Mouse (Mus musculus): ENCODE results near the gene Srr. TPM values are rescaled to one million over a fixed set of nuclear protein-coding genes. Genes with fewer than 3 reads are reported as not detected.
A peak's percentile ranks its signal among the peaks of the same experiment; 100 is the strongest.

Gene Srr
- polyA plus RNA-seq, 1 experiment from 2014 or later = 31.5 TPM

DNA sequence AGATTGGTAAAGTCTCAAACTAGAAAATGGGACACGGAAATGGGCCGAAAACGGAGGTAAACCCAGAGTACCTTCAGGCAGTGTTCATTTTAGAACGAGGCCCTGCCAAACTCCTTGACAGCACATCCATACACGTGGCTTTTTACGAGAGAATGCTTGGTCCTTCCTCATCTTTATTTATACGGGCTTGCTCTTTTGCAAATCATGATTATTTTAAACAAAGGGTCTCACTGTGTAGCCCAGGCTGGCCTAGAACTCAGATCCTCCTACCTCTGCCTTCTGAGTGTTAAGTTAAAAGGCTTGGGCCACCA is 27.3 kb downstream of the Srr start:
- no peak for ATAC-seq
- Histone ChIP-seq H3K9ac (replicated peaks) (peak overlapping the region; percentile 91), H3K4me1 (replicated peaks) (peaks cover 40% of the 10 kb centered on the region), H3K4me2 (replicated peaks) (peak overlapping the region; percentile 83), H3K27me3 (no peaks in the 10 kb centered on the region), H3K4me3 (replicated peaks) (peak overlapping the region; percentile 91), H3K27ac (peak overlapping the region; percentile 94), H3K9me3 (no peaks in the 10 kb centered on the region), H3K36me3 (peaks cover 35% of the 10 kb centered on the region)
- 0% methylated on average over 7 of the region's 7 CpGs for WGBS

DNA sequence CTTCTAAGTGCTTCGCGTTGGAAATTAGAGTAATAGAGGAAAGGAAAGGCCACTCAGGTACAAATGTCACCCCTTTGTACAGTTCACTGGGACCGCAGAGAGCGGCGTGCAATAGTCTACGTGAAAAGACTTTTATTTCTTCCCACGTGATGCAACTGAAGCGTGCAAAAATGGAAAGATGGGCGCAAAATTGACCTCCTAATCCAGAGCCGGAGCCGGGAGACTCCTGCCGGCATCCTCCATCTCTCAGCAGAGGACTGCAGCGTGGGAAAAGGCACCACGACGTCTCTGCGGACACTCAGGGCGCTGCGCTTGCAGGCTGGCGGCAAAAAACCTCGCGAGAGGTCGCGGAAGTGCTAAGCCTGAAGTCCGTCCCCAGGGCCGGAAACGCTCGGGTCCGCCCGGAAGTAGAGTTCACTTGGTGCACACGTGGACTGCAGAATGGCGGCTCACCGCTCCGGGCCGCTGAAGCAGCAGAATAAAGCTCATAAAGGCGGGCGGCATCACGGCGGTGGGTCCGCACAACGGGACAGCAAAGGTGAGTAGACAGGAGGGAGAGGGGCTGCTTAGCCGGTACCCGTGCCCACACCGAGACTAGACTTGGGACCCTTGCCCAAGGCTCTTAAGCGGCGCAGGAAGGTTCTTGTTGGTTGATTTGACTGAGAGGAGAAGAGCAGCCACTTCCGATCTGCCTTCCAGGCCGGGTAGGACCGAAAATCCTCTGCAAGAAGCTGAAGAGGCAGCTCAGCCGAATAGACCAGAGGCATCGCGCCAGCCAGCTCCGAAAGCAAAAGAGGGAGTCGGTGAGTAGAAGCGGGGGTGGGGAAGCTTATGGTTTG is 27.9 kb downstream of the Srr start, which contains the start of gene Tsr1:
TSS of gene Tsr1 (plus strand) at position 394 of the 839 bp plus-strand sequence.
- H3K27ac ChIP-seq = peak within 1 kb of the TSS; percentile 94

DNA sequence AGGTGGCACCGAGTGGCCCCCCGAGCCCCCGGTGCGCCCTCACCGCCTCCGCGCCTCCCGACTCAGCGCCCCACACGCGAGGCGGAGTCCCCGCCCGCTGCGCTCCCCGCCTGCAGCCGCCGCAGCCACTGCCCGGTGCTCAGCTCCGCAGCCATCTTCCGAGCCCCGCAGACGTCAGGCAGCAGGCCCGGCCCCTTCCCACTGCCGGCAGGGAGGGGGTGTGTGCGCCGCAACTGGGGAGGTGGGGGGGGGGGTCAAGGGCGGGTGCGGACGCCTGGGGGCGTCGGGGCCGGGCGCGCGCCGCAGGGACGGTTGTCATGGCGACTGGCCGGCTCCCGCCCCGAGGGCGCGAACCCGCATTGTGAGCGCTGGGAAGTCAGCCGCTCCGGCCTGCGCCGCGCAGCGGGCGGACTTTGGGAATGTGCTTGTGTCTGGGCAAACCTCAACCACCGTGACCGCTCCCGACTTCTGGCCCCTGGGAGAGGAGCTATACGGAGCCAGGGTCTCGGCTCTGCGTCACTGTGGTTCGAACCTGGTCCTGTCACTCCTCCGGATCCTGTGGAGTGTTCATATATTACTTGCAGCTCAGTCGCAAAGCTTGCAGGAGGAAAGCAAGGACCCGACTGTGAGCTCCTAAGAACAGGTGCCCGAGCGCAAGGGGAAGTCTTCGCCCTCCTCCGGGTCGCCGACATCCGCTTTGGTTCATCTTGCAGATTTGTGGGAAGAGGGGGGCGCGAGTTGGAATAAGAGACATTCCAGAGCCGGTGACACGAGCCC is 28.7 kb downstream of the Srr start, which contains the start of gene Sgsm2:
TSS of gene Sgsm2 (minus strand) at position 160 of the 777 bp plus-strand sequence.
- WGBS = under 1% methylated on average over 74 of the region's 74 CpGs
- H3K9ac ChIP-seq (replicated peaks) = peak within 1 kb of the TSS; percentile 91
- peak; percentile 82 for ATAC-seq

More for the DNA sequence above, 27.9 kb downstream of the Srr start, which contains the start of gene Tsr1:
- peak within 1 kb of the TSS; percentile 83 for H3K4me2 ChIP-seq (replicated peaks)
- H3K36me3 ChIP-seq = peaks cover 30% of the 10 kb centered on the region
- peak; percentile 85 for ATAC-seq
- no peaks in the 10 kb centered on the region for H3K27me3 ChIP-seq
- H3K4me3 ChIP-seq (replicated peaks) = peak within 1 kb of the TSS; percentile 91
- peak within 1 kb of the TSS; percentile 91 for H3K9ac ChIP-seq (replicated peaks)
- no peaks in the 10 kb centered on the region for H3K9me3 ChIP-seq
- peaks cover 40% of the 10 kb centered on the region for H3K4me1 ChIP-seq (replicated peaks)
- WGBS = under 1% methylated on average over 54 of the region's 54 CpGs

DNA sequence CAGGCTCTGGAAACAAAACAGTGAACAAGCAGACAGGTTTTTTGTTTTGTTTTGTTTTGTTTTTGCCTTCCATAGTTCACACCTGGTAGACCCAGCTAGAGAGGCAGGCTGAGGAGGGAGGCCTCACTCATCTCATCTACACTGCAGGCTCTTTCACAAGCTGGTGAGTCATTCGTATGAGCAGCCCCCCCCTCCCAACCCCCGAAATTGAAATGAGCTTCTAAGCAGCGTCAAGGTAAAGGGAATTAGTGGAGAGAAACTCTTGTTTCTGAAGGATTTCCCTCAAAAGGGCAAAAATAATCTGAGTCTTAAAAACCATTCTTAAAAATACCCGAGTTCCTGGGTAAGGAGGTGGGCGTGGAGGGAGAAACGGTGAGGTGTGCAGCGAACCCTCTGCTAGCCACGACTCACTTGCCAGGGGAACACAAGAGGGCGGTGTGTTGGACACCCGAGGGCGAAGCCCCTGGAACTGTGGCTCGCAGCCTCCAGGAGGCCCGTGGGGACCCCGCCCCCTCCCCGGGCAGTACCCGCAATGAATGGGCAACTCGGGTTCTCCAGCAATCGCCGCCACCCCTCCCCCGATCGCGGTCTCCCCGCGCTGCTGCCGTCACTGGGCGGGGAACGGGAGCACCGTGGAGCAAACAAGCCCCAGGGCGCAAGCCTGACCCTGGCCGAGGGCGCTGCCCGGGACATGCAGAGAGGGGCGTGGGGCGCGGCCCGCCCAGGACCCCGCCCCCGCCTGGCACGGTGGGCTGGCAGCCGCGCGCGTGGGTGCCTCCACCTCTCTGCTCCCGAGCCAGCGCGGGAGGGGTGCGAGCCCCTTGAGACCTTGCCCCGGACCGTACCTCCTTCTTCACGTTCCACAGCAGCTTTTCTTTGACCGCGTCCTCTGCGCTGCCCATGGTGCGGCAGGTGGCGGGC is 29.5 kb downstream of the Srr start:
- H3K4me1 ChIP-seq (replicated peaks) = peaks cover 40% of the 10 kb centered on the region
- H3K36me3 ChIP-seq = peaks cover 21% of the 10 kb centered on the region
- under 1% methylated on average over 38 of the region's 55 CpGs for WGBS
- peak; percentile 66 for ATAC-seq
- H3K27ac ChIP-seq = peak overlapping the region; percentile 94
- H3K9me3 ChIP-seq = no peaks in the 10 kb centered on the region
- H3K27me3 ChIP-seq = no peaks in the 10 kb centered on the region
- peak overlapping the region; percentile 91 for H3K4me3 ChIP-seq (replicated peaks)
- peak overlapping the region; percentile 91 for H3K9ac ChIP-seq (replicated peaks)
- peak overlapping the region; percentile 83 for H3K4me2 ChIP-seq (replicated peaks)

More for the DNA sequence above, 28.7 kb downstream of the Srr start, which contains the start of gene Sgsm2:
- H3K9me3 ChIP-seq = no peaks in the 10 kb centered on the region
- peak within 1 kb of the TSS; percentile 94 for H3K27ac ChIP-seq
- peaks cover 40% of the 10 kb centered on the region for H3K4me1 ChIP-seq (replicated peaks)
- H3K4me3 ChIP-seq (replicated peaks) = peak within 1 kb of the TSS; percentile 91
- H3K36me3 ChIP-seq = peaks cover 24% of the 10 kb centered on the region
- H3K27me3 ChIP-seq = no peaks in the 10 kb centered on the region
- peak within 1 kb of the TSS; percentile 83 for H3K4me2 ChIP-seq (replicated peaks)

DNA sequence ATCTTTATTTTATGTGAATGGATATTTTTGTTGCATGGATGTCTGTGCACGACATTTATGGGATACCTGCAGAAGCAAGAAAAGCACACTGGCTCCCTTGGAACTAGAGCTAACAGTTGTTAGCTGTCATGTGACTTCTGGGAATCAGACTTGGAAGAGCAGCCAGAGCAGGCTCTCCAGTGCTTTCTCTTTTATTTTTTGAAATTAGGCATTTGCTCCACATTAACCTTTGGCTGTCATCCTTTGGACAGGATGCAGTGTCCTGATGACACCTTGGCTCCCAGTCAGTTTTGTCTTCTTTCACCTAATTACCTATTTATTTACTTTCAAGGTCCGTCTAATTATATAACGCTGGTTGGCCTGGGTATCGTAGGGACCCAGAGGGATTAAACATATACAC is 31.1 kb downstream of the Srr start:
- no peak for ATAC-seq
- H3K4me2 ChIP-seq (replicated peaks) = no peak overlapping the region
- no peak overlapping the region for H3K4me3 ChIP-seq (replicated peaks)
- WGBS = 80% methylated on average over 4 of the region's 4 CpGs
- peaks cover 35% of the 10 kb centered on the region for H3K4me1 ChIP-seq (replicated peaks)
- no peak overlapping the region for H3K27ac ChIP-seq
- H3K27me3 ChIP-seq = no peaks in the 10 kb centered on the region
- peaks cover 5% of the 10 kb centered on the region; the same call in 1 of the 2 replicates for H3K36me3 ChIP-seq
- H3K9ac ChIP-seq (replicated peaks) = no peak overlapping the region
- H3K9me3 ChIP-seq = no peaks in the 10 kb centered on the region

DNA sequence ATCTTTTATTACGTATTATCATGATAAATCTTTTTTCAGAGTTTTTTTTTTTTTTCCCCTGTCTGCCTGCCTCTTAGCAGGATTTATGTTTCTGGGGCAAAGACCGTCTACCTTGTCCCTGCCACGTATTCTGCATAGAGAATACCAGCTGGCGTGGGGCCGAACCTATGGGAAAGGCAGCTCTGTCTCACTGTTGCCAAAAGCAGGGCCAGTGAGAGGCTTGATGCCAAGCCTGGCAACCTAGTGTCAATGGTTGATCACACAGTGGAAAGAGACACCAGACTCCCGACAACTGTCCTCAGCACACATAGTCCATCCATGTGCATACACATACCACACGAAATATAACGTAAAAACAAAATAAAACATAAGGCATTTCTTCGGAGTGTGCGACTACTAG is 42.6 kb downstream of the Srr start:
- H3K4me3 ChIP-seq (replicated peaks) = no peak overlapping the region
- no peak overlapping the region for H3K4me2 ChIP-seq (replicated peaks)
- no peak for ATAC-seq
- H3K36me3 ChIP-seq = peaks cover 9% of the 10 kb centered on the region
- H3K4me1 ChIP-seq (replicated peaks) = peaks cover 9% of the 10 kb centered on the region
- H3K27ac ChIP-seq = no peak overlapping the region
- H3K27me3 ChIP-seq = no peaks in the 10 kb centered on the region
- WGBS = 96% methylated on average over 10 of the region's 10 CpGs
- no peak overlapping the region for H3K9ac ChIP-seq (replicated peaks)
- H3K9me3 ChIP-seq = no peaks in the 10 kb centered on the region

DNA sequence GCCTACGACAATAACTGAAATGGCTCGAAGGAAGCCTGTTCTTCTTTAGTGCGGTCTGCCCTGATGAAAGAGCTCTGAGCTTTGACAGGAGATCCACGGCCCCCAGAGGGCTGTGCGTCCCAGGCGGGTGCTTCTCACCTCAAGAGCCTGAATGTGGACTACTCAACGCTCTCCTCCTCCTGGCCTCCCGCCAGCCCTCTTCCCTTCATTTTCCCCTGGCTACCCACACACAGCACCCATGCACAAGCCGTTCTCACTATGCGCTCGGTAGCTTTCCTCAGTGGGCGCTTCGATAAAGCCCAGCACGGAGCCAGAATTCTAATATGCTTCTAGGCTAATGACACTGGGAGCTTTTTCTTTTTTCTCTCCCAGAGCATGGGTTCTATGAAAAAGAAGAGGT is 43.8 kb downstream of the Srr start:
- H3K4me3 ChIP-seq (replicated peaks) = no peak overlapping the region
- peaks cover 9% of the 10 kb centered on the region for H3K36me3 ChIP-seq
- no peak for ATAC-seq
- peaks cover 19% of the 10 kb centered on the region for H3K4me1 ChIP-seq (replicated peaks)
- H3K9me3 ChIP-seq = no peaks in the 10 kb centered on the region
- H3K27ac ChIP-seq = peak overlapping the region; percentile 64
- H3K4me2 ChIP-seq (replicated peaks) = peak overlapping the region; percentile 13
- WGBS = 68% methylated on average over 14 of the region's 14 CpGs
- H3K27me3 ChIP-seq = no peaks in the 10 kb centered on the region
- H3K9ac ChIP-seq (replicated peaks) = 0 out of 2 replicates have a peak overlapping the region, but pooled peaks have one; percentile 32

DNA sequence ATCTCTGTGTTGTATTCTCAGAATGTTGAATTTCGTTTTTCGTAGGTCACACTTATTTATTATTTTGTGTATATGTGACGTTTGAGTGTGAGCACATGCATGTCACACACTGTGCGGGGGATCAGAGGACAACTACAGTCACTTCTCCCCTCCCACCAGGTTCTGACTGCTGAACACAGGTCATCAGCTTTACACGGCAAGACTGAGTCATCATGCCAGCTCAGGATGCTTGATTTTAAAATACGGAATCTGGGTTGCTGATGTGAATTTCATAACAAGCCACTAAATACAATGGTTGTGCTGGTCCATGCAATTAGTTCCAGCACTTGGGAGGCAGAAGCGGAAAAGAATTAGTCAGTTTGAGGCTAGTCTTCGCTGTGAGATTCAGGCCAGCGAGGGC is 44.7 kb downstream of the Srr start:
- no peak overlapping the region for H3K4me2 ChIP-seq (replicated peaks)
- no peaks in the 10 kb centered on the region for H3K9me3 ChIP-seq
- peaks cover 9% of the 10 kb centered on the region for H3K36me3 ChIP-seq
- H3K27me3 ChIP-seq = no peaks in the 10 kb centered on the region
- no peak overlapping the region for H3K4me3 ChIP-seq (replicated peaks)
- no peak overlapping the region for H3K27ac ChIP-seq
- no peak overlapping the region for H3K9ac ChIP-seq (replicated peaks)
- H3K4me1 ChIP-seq (replicated peaks) = peaks cover 28% of the 10 kb centered on the region
- no peak for ATAC-seq
- 84% methylated on average over 9 of the region's 9 CpGs for WGBS

DNA sequence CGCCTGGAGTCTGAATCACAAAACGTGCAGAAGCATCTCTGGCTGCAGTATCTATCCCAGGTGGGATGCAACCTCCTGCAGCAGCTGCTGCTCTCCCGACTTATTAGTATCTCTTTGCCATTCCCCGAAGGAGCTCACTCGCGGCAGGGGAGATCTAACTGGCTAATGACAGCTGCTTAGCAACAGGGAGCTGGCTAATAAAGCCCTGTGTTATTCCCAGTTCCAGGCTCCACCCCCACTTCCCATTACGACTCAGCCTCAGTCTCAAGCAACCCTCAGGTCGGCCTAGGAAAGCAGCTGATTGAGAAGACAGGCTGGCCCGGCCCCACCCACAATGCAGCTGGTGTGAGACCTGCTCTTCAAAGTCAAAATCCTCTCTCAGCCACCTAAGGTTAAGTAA is 48.9 kb downstream of the Srr start:
- peak overlapping the region; percentile 87 for H3K27ac ChIP-seq
- H3K4me3 ChIP-seq (replicated peaks) = 0 out of 2 replicates have a peak overlapping the region, but pooled peaks have one; percentile 5
- H3K27me3 ChIP-seq = no peaks in the 10 kb centered on the region
- ATAC-seq = peak; percentile 95
- no peaks in the 10 kb centered on the region for H3K36me3 ChIP-seq
- peak overlapping the region; percentile 49 for H3K4me2 ChIP-seq (replicated peaks)
- WGBS = under 1% methylated on average over 9 of the region's 9 CpGs
- peak overlapping the region; percentile 46; the same call in 1 of the 2 replicates for H3K9ac ChIP-seq (replicated peaks)
- H3K9me3 ChIP-seq = no peaks in the 10 kb centered on the region
- H3K4me1 ChIP-seq (replicated peaks) = peaks cover 42% of the 10 kb centered on the region

DNA sequence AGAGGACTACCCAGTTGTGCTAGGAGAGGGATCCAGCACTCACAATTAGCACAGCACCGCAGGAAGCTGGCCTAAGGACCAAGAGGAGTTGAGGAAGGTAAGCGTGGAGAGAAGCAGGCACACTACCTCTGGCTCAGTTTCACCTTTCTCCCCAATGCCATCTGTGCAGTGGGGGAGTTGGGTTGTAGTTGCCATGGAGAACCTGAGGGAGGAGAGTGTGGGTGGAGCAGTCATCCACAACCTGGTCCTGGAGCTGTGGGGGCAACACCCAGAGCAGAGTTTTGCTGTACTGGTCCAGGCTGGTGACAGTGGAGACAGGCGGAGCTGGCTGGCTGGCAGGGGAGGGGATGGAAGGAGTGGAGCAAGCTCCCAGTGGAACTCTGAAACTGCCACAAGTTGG is 51.1 kb downstream of the Srr start:
- WGBS = 66% methylated on average over 3 of the region's 3 CpGs

DNA sequence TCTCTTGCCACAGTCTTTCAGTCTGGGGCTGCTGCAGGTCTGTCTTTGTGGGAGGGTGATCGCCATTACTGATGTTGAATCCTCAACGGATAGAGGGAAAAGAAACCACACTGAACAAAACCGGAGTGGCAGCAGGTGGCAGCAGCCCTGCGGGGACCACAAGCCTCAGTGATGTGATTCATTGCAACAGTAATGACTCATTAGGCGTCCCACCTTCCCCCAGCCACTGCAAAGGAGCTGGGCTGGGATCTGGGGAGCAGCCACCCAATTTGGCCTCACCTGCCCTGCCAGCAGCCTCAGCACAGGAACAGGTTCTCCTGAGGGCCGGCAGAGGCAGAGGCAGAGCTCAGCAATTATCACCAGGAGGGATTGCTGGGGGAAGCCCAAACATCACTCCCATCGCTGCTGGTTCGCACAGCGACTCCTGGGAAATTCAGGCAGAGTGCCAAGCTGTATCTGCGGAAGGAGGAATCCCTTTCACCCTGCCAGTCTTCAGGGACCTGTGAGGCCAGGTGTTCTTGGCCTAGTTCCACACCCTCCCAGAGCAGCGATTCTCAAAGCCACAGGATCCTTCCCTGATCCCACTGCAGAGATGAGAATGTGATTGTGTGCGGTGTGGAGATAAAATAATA is 54.6 kb downstream of the Srr start:
- H3K27me3 ChIP-seq = no peaks in the 10 kb centered on the region
- H3K4me2 ChIP-seq (replicated peaks) = peak overlapping the region; percentile 30; the same call in 1 of the 2 replicates
- H3K36me3 ChIP-seq = peaks cover 27% of the 10 kb centered on the region
- 0 out of 2 replicates have a peak overlapping the region, but pooled peaks have one; percentile 1 for H3K9ac ChIP-seq (replicated peaks)
- no peaks in the 10 kb centered on the region for H3K9me3 ChIP-seq
- no peak overlapping the region for H3K4me3 ChIP-seq (replicated peaks)
- WGBS = 30% methylated on average over 12 of the region's 12 CpGs
- no peak for ATAC-seq
- H3K4me1 ChIP-seq (replicated peaks) = peaks cover 48% of the 10 kb centered on the region
- H3K27ac ChIP-seq = peak overlapping the region; percentile 84

More for the DNA sequence above, 51.1 kb downstream of the Srr start:
- H3K4me2 ChIP-seq (replicated peaks) = no peak overlapping the region
- no peaks in the 10 kb centered on the region for H3K27me3 ChIP-seq
- H3K9me3 ChIP-seq = no peaks in the 10 kb centered on the region
- no peaks in the 10 kb centered on the region for H3K36me3 ChIP-seq
- H3K4me3 ChIP-seq (replicated peaks) = no peak overlapping the region
- peaks cover 58% of the 10 kb centered on the region for H3K4me1 ChIP-seq (replicated peaks)
- no peak overlapping the region for H3K27ac ChIP-seq
- ATAC-seq = no peak
- no peak overlapping the region for H3K9ac ChIP-seq (replicated peaks)
